Mouse (Mus musculus) small intestine, adult 2 months (tissue): ENCODE measurements around the gene Evx2.

Experiments used
- CTCF ChIP-seq: fragments of 200-500 bp; IDR thresholded peaks from 2 replicates; pipeline ENCODE4 v1.5.1; 2012; ENCODE audit warnings: low read depth, mild to moderate bottlenecking, control low read depth, inconsistent platforms, low read length, moderate library complexity, mixed read lengths; ENCODE audit not compliant: insufficient replicate concordance, insufficient read length; ENCODE audit errors: extremely low read depth
- POLR2A ChIP-seq: fragments of 200-500 bp; IDR thresholded peaks from 2 replicates; pipeline ENCODE4 v1.6.1; 2012; ENCODE audit warnings: low read depth, mild to moderate bottlenecking, control low read depth, inconsistent platforms, low read length, moderate library complexity

- TF ChIP-seq POLR2A (no peak), CTCF (no peak)
Observed at GRCm38 (mm10) chr2:74699664-74700545, 40.5 kb upstream of the Evx2 start.
